Mouse (Mus musculus): ENCODE measurements around the gene Lama2.

The Lama2 gene

GRCm38 (mm10) chr10:27174271-27174670 lies 445.3 kb downstream of the Lama2 start:
- no peak for DNase-seq

- DNase-seq: no peak
Measured at GRCm38 (mm10) chr10:27164738-27165137, 454.8 kb downstream of the Lama2 start.

GRCm38 (mm10) chr10:27162364-27162763 lies 457.2 kb downstream of the Lama2 start:
- DNase-seq: no peak

- no peak for DNase-seq
Measured at GRCm38 (mm10) chr10:27150220-27150619, 469.3 kb downstream of the Lama2 start.

- no peak for DNase-seq
Measured at GRCm38 (mm10) chr10:27140422-27140821, 479.1 kb downstream of the Lama2 start.

GRCm38 (mm10) chr10:27135768-27136167 lies 483.8 kb downstream of the Lama2 start:
- DNase-seq: no peak

GRCm38 (mm10) chr10:27133135-27133534 lies 486.4 kb downstream of the Lama2 start:
- DNase-seq: peak in 1 of 2 experiments; percentile 57

GRCm38 (mm10) chr10:27127454-27127853 lies 492.1 kb downstream of the Lama2 start:
- DNase-seq: no peak

GRCm38 (mm10) chr10:27123763-27124162 lies 495.8 kb downstream of the Lama2 start:
- DNase-seq: no peak

GRCm38 (mm10) chr10:27117815-27118214 lies 501.7 kb downstream of the Lama2 start:
- DNase-seq: no peak

- no peak for DNase-seq
Measured at GRCm38 (mm10) chr10:27116938-27117647, 502.5 kb downstream of the Lama2 start.

GRCm38 (mm10) chr10:27114131-27114530 lies 505.4 kb downstream of the Lama2 start:
- no peak for DNase-seq

- no peak for DNase-seq
Measured at GRCm38 (mm10) chr10:27103811-27104210, 515.7 kb downstream of the Lama2 start.

- DNase-seq: no peak
Measured at GRCm38 (mm10) chr10:27101800-27102353, 517.7 kb downstream of the Lama2 start.

GRCm38 (mm10) chr10:27077113-27077512 lies 542.4 kb downstream of the Lama2 start:
- DNase-seq: no peak

- DNase-seq: no peak
Measured at GRCm38 (mm10) chr10:27068794-27069435, 550.6 kb downstream of the Lama2 start.

GRCm38 (mm10) chr10:27063671-27064070 lies 555.9 kb downstream of the Lama2 start:
- DNase-seq: no peak

- no peak for DNase-seq
Measured at GRCm38 (mm10) chr10:27054488-27054887, 565.1 kb downstream of the Lama2 start.

GRCm38 (mm10) chr10:27047196-27047595 lies 572.4 kb downstream of the Lama2 start:
- no peak for DNase-seq

- no peak for DNase-seq
Measured at GRCm38 (mm10) chr10:27041812-27042211, 577.7 kb downstream of the Lama2 start.

- no peak for DNase-seq
Measured at GRCm38 (mm10) chr10:27022707-27023106, 596.9 kb downstream of the Lama2 start.

- no peak for DNase-seq
Measured at GRCm38 (mm10) chr10:27012804-27013365, 606.7 kb downstream of the Lama2 start.

- DNase-seq: no peak
Measured at GRCm38 (mm10) chr10:27007364-27007763, 612.2 kb downstream of the Lama2 start.

- no peak for DNase-seq
Measured at GRCm38 (mm10) chr10:27005716-27006115, 613.8 kb downstream of the Lama2 start.

Data from lung, postnatal 4 days (tissue).